ENCODE assay signal across 27 mouse cellular contexts in the genomic region with DNA sequence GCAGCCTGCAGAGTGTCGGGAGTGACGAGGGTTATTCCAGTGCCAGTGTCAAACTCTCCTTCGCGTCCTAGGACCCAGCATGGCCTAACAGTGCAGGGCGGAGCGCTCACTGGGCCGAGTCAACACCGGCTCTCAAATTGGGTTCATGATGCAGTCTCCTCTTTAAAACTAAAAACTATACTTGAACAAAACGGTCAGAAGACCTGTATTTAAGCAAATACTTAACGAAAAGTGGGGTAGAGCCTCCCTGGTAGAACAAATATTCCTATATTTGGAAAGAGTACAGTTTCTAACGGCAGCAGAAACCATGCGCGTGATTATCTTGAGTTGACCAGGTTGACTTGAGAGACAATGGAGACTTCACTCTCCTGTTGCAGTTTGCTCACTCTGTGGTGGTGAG. TPM values are rescaled to one million over a fixed set of nuclear protein-coding genes. Genes with fewer than 3 reads are reported as not detected.
DNase-seq lines count a peak whose midpoint lies in the region; ATAC-seq and TF ChIP-seq lines count a peak whose summit lies in the region.
"Had no signal": no experiment of that assay in that cellular context is flagged by ENCODE, and none has a peak within 500 bp of the region (broad histone marks: within the 10 kb centered on the region; RNA-seq: fewer than 3 reads in every experiment).

A gene (minus strand): TSS at position 101 of the 400 bp plus-strand sequence.

- H3K4me1 ChIP-seq in heart, adult 2 months (ENCODE audit: control insufficient read depth, insufficient read depth, low read length): no peaks in the 10 kb centered on the region; the same call in 1 of the 2 replicates
- peaks cover 15% of the 10 kb centered on the region for H3K4me1 ChIP-seq in kidney, adult 2 months (ENCODE audit: control insufficient read depth, insufficient read depth, low read length)
- peaks cover 19% of the 10 kb centered on the region for H3K4me1 ChIP-seq in kidney, embryonic 15.5 days
- peaks cover 4% of the 10 kb centered on the region; the same call in 1 of the 2 replicates for H3K4me1 ChIP-seq in stomach, embryonic 16.5 days (ENCODE audit: control insufficient read depth, insufficient read depth, low read length)
- no peaks in the 10 kb centered on the region for H3K4me1 ChIP-seq in stomach, postnatal 0 days (replicated peaks; ENCODE audit: control insufficient read depth, insufficient read depth)

- TF ChIP-seq CTCF in heart, adult 2 months (IDR thresholded peaks at IDR 0.05): no peak
- no peak for TF ChIP-seq CTCF in kidney, adult 2 months (conservative IDR thresholded peaks at IDR 0.05; ENCODE audit: insufficient read depth, insufficient read length, low read depth, low read length)
- TF ChIP-seq CTCF in stomach, postnatal 0 days (IDR thresholded peaks at IDR 0.05; ENCODE audit: low read depth): no peak

- H3K27me3 ChIP-seq in heart, adult 2 months (ENCODE audit: control insufficient read depth, insufficient read depth, low read length): no peaks in the 10 kb centered on the region
- no peaks in the 10 kb centered on the region for H3K27me3 ChIP-seq in kidney, adult 2 months (replicated peaks; ENCODE audit: control insufficient read depth, insufficient read depth, low read length)
- H3K27me3 ChIP-seq in kidney, embryonic 15.5 days: no peaks in the 10 kb centered on the region
- H3K27me3 ChIP-seq in stomach, embryonic 16.5 days (ENCODE audit: control insufficient read depth, insufficient read depth, low read length): no peaks in the 10 kb centered on the region
- H3K27me3 ChIP-seq in stomach, postnatal 0 days (ENCODE audit: control insufficient read depth, insufficient read depth, low read length): no peaks in the 10 kb centered on the region
- H3K27me3 ChIP-seq: forebrain, embryonic 13.5 days; heart, embryonic 12.5 days; hindbrain, embryonic 13.5 days had no signal

- TF ChIP-seq EP300 in heart, adult 2 months (IDR thresholded peaks at IDR 0.05; ENCODE audit: insufficient read depth, low read depth, low read length): no peak
- TF ChIP-seq EP300 in stomach, postnatal 0 days (optimal IDR thresholded peaks at IDR 0.05): no peak

- H3K4me2 ChIP-seq in kidney, embryonic 15.5 days: no peak within 1 kb of the TSS
- H3K4me2 ChIP-seq in stomach, embryonic 16.5 days (ENCODE audit: low read depth, low read length): no peak within 1 kb of the TSS
- H3K4me2 ChIP-seq in stomach, postnatal 0 days (replicated peaks; ENCODE audit: low read depth): no peak within 1 kb of the TSS
- H3K4me2 ChIP-seq: forebrain, embryonic 13.5 days; heart, embryonic 12.5 days; hindbrain, embryonic 13.5 days had no signal

- TF ChIP-seq POLR2A in heart, adult 2 months (IDR thresholded peaks at IDR 0.05; ENCODE audit: insufficient read depth, low read depth, low read length): no peak
- no peak for TF ChIP-seq POLR2A in kidney, adult 2 months (IDR thresholded peaks at IDR 0.05; ENCODE audit: low read depth, low read length)

- no peaks in the 10 kb centered on the region; the same call in 1 of the 2 replicates for H3K79me2 ChIP-seq in heart, adult 2 months (replicated peaks; ENCODE audit: control insufficient read depth, insufficient read depth, low read length)

- H3K27ac ChIP-seq in heart, adult 2 months: no peak within 1 kb of the TSS
- peak within 1 kb of the TSS; percentile 51 for H3K27ac ChIP-seq in kidney, adult 2 months (ENCODE audit: insufficient read depth, low read depth, low read length)
- no peak within 1 kb of the TSS; the same call in 1 of the 2 replicates for H3K27ac ChIP-seq in kidney, embryonic 15.5 days
- peak within 1 kb of the TSS; percentile 39; the same call in 1 of the 2 replicates for H3K27ac ChIP-seq in stomach, embryonic 16.5 days (ENCODE audit: low read length)
- H3K27ac ChIP-seq in stomach, postnatal 0 days (replicated peaks): no peak within 1 kb of the TSS
- H3K27ac ChIP-seq: forebrain, embryonic 10.5 days; forebrain, embryonic 13.5 days; hindbrain, embryonic 13.5 days had no signal

- intact Hi-C loops in heart, adult 2 months (cut with DNase I): loop anchor here (10.0 kb wide), 1 partner anchor 227 kb away; a partner anchor contains a TSS

- H3K9ac ChIP-seq in heart, adult 2 months (ENCODE audit: low read depth, low read length): no peak within 1 kb of the TSS
- H3K9ac ChIP-seq in kidney, embryonic 15.5 days: no peak within 1 kb of the TSS
- peak within 1 kb of the TSS; percentile 14; the same call in 1 of the 2 replicates for H3K9ac ChIP-seq in stomach, embryonic 16.5 days (ENCODE audit: low read length)
- no peak within 1 kb of the TSS for H3K9ac ChIP-seq in stomach, postnatal 0 days (ENCODE audit: low read length)
- H3K9ac ChIP-seq: forebrain, embryonic 13.5 days; heart, embryonic 12.5 days; hindbrain, embryonic 13.5 days had no signal

- no peaks in the 10 kb centered on the region for H3K36me3 ChIP-seq in heart, adult 2 months (ENCODE audit: control insufficient read depth, insufficient read depth, low read length)
- no peaks in the 10 kb centered on the region; the same call in 1 of the 2 replicates for H3K36me3 ChIP-seq in kidney, adult 2 months (ENCODE audit: control insufficient read depth, insufficient read depth, low read length)
- peaks cover 42% of the 10 kb centered on the region for H3K36me3 ChIP-seq in kidney, embryonic 15.5 days
- 0 out of 2 replicates have a peak, but pooled peaks cover 3% of the 10 kb centered on the region for H3K36me3 ChIP-seq in stomach, embryonic 16.5 days (ENCODE audit: control insufficient read depth, insufficient read depth, low read length)
- H3K36me3 ChIP-seq in stomach, postnatal 0 days (ENCODE audit: control insufficient read depth, insufficient read depth, low read length): 0 out of 2 replicates have a peak, but pooled peaks cover 3% of the 10 kb centered on the region

- no peaks in the 10 kb centered on the region for H3K9me3 ChIP-seq in kidney, embryonic 15.5 days (replicated peaks)
- H3K9me3 ChIP-seq in stomach, embryonic 16.5 days (replicated peaks; ENCODE audit: control insufficient read depth, low read length): no peaks in the 10 kb centered on the region
- no peaks in the 10 kb centered on the region for H3K9me3 ChIP-seq in stomach, postnatal 0 days (ENCODE audit: control insufficient read depth, low read length)
- H3K9me3 ChIP-seq: forebrain, embryonic 10.5 days; forebrain, embryonic 13.5 days; heart, embryonic 12.5 days; hindbrain, embryonic 13.5 days had no signal

- no peak within 1 kb of the TSS for H3K4me3 ChIP-seq in heart, adult 2 months
- H3K4me3 ChIP-seq in kidney, adult 2 months (ENCODE audit: insufficient read depth, low read depth, low read length): no peak within 1 kb of the TSS; the same call in 1 of the 2 replicates
- H3K4me3 ChIP-seq in kidney, embryonic 15.5 days (replicated peaks): no peak within 1 kb of the TSS
- H3K4me3 ChIP-seq in stomach, embryonic 16.5 days (replicated peaks; ENCODE audit: low read length): no peak within 1 kb of the TSS
- H3K4me3 ChIP-seq in stomach, postnatal 0 days (ENCODE audit: low read depth, low read length): no peak within 1 kb of the TSS
- H3K4me3 ChIP-seq: forebrain, embryonic 10.5 days; forebrain, embryonic 13.5 days; heart, embryonic 12.5 days; hindbrain, embryonic 13.5 days had no signal

- no peak for ATAC-seq in kidney, embryonic 15.5 days (replicated peaks; ENCODE audit: low FRiP score)
- ATAC-seq in stomach, embryonic 16.5 days (ENCODE audit: insufficient read depth, low FRiP score): no peak
- ATAC-seq in stomach, postnatal 0 days (ENCODE audit: low FRiP score, low TSS enrichment): no peak
- no peak for ATAC-seq in granulocyte monocyte progenitor cell, adult 5-6 weeks (replicated peaks; ENCODE audit: poor library complexity, severe bottlenecking)
- ATAC-seq: forebrain, embryonic 13.5 days; forebrain, embryonic 16.5 days; hindbrain, embryonic 16.5 days had no signal

- 80% methylated on average over 13 of the region's 13 CpGs for WGBS in heart, adult 2 months
- WGBS in kidney, adult 2 months: 62% methylated on average over 13 of the region's 13 CpGs
- WGBS in kidney, embryonic 15.5 days: 88% methylated on average over 13 of the region's 13 CpGs
- 85% methylated on average over 13 of the region's 13 CpGs for WGBS in stomach, embryonic 16.5 days
- WGBS in stomach, postnatal 0 days: 75% methylated on average over 13 of the region's 13 CpGs

- DNase-seq in heart, adult 11 months: peak; percentile 66
- no peak for DNase-seq in heart, adult 2 months
- no peak for DNase-seq in kidney, adult 2 months
- no peak for DNase-seq in stomach, postnatal 0 days (ENCODE audit: low spot score)
- DNase-seq: adrenal gland, postnatal 10 days; adrenal gland, postnatal 36 days; cerebellum, adult 9-10 months; cerebellum, postnatal 14 days; gastrocnemius, postnatal 10 days; gastrocnemius, postnatal 36 days; heart, adult 18-20 months had no signal

RNA-seq across cellular contexts. Expression of the gene that starts here (rescaled TPM):
- total RNA-seq in heart, adult 2 months (2021): not detected
- not detected in 2 replicates for polyA plus RNA-seq in heart, adult 2 months (2012; rRNA removed)
- polyA plus RNA-seq in kidney, adult 2 months (2012; rRNA removed): not detected in 2 replicates
- not detected in 2 replicates for polyA plus RNA-seq in kidney, embryonic 15.5 days (2015; fragmentation: Nextera tagmentation; extraction: Ambion mirVana)
- polyA plus RNA-seq in stomach, embryonic 16.5 days (2015; fragmentation: Nextera tagmentation; extraction: Ambion mirVana): not detected in 2 replicates
- not detected in 2 replicates for polyA plus RNA-seq in stomach, postnatal 0 days (2015; fragmentation: Nextera tagmentation; extraction: Ambion mirVana)
- total RNA-seq in granulocyte monocyte progenitor cell, adult 5-6 weeks (2014; fragmentation: Nextera tagmentation): not detected in 2 replicates
- total RNA-seq in granulocyte monocyte progenitor cell, adult 5-6 weeks (2017): not detected in 2 replicates
- total RNA-seq: adrenal gland, adult 18-20 months; adrenal gland, postnatal 10 days; adrenal gland, postnatal 36 days; ES-E14; gastrocnemius, adult 18-20 months; gastrocnemius, postnatal 10 days; gastrocnemius, postnatal 36 days; heart, adult 18-20 months; heart, postnatal 25 days; hematopoietic stem cell, adult 5-6 weeks had no signal
- polyA plus RNA-seq: embryonic facial prominence, embryonic 11.5 days; embryonic facial prominence, embryonic 14.5 days; forebrain, embryonic 10.5 days; forebrain, embryonic 13.5 days; forebrain, embryonic 16.5 days; heart, embryonic 12.5 days; hindbrain, embryonic 13.5 days; hindbrain, embryonic 16.5 days had no signal

Comparison
In these comparisons a context has a peak if more than half of its experiments do, and no peak if none do; other contexts are left out.
1. H3K27ac ChIP-seq: peak in kidney, adult 2 months (single experiment) and stomach, embryonic 16.5 days (single experiment); none in heart, adult 2 months (single experiment), kidney, embryonic 15.5 days (single experiment) and stomach, postnatal 0 days (single experiment).